Mouse (Mus musculus) ES-Bruce4 (cell line): ENCODE data around the gene Astl.
"Not testable (repeated sequence)": the region's sequence is repeated elsewhere in the genome, so short reads cannot be mapped to it uniquely, and the experiment has no call there.

Experiments used
- CTCF ChIP-seq: IDR thresholded peaks from one replicate; pipeline ENCODE4 v1.8.1; 2011; ENCODE audit warnings: low read depth, low read length
- EP300 ChIP-seq: IDR thresholded peaks from 2 replicates; pipeline ENCODE4 v1.6.1; 2011; ENCODE audit warnings: low read depth, low read length; ENCODE audit not compliant: insufficient read depth
- POLR2A ChIP-seq: IDR thresholded peaks from one replicate; pipeline ENCODE4 v1.8.1; 2011; ENCODE audit warnings: low read length; ENCODE audit not compliant: insufficient read depth

DNA sequence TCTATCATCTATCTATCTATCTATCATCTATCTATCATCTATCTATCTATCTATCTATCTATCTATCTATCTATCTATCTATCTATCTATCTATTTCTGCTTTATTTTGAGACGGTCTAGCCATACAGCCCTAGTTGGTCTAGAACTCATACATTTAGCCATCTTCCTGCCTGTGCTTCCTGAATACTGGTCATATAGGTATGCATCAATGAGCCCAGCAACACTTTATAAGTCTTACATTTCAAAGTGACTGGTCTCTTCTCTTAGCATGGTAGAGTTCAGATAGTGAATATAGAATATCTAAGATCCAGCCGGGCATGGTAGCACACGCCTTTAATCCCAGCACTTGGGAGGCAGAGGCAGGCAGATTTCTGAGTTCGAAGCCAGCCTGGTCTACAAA is 34.2 kb upstream of the Astl start:
- TF ChIP-seq POLR2A, CTCF, EP300: not testable (repeated sequence)
